Mouse (Mus musculus) testis, postnatal 14 days (tissue): ENCODE measurements around the gene Med29.

Experiments used
- DNase-seq: peaks from one replicate; pipeline ENCODE4 v3.0.0; 2021; ENCODE audit warnings: low spot score

Gene Med29

DNA sequence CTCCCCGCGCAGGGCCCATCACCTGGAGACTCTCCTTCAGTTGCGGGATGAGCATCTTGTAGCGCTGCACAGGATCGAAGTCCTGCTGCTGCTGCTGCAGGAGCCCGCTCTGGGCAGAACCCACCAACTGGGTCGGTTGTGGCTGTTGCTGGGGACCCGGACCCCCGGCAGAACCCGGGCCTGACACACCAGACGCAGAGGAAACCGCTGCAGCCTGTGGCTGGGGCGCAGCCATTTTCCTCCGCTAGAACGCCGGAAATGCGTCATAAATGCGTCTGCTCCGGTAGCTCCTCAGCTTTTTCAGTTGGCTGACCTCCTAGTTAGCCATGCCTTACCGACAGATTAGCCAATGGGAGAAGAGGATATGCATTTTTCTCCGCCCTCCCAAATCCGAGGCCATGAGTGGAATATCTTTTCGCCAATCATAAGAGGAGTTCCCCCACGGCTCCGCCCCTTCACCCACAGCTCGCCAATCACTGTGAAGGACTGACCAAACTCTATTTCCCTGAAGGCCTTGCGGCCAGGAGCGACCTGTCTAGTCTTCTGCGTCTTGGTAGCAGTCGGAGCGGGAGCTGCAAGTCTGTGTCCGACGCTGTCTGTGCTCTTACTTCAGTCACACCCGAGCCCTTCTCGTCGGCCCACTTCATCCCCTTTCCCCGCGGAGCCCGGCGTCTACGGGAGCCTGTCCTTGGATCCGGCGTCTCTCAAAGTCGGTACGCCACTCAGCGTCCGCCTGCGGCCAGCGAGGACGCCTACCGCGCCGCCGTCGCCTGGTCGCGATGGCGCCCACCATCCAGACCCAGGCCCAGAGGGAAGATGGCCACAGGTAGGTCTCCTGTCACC, at the start of gene Med29, which contains the start of gene Paf1:
TSS of gene Med29 (minus strand) at position 280 of the 843 bp plus-strand sequence.
TSS of gene Paf1 (plus strand) at position 523 of the 843 bp plus-strand sequence.
- DNase-seq = peak; percentile 99

DNA sequence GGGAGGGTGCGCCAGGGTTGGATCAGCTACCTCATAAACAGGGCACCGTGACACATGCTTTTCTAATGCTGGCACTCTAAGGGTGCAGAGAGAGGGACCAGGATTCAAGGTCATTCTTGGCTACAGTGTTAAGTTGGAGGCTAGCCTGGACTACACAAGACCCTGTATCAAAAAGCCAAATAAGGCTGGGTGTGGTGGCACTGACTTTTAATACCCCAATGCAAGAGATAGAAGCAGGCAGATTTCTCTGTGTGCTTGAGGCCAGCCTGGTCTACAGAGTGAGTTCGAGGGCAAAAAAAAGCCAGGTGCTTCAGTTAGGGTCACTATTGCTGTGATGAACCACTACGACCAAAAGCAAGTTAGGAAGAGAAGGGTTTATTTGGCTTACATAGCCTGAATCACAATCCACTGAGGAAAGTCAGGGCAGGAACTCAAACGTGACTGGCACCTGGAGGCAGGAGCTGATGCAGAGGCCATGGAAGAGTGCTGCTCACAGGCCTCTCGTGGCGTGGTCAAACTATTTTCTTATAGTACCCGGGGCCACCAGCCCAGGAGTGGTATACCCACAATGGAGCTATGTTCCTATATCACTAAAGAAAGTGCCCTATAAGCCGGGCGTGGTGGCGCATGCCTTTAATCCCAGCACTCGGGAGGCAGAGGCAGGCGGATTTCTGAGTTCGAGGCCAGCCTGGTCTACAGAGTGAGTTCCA, 49.4 kb upstream of the Med29 start:
- DNase-seq = no peak

DNA sequence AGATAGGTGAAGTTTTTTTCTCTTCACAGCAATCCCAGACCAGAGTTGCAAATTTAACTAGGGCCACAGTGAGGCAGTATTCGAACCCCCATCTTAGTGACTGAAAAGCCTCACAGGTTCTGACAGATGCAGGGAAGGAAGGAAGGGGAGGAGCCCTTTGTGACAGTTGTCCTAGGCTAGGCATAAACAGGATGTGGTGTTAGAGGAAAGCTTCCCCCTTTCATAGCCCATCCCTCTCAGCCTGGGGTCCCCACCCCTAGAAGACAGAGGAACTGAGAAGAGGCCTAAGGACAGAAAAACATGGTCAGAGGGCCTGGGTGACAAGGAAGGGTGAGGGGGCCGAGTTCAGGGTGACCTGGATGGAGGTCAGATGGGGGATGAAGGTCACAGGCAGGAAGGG, 48.2 kb upstream of the Med29 start:
- DNase-seq = no peak

DNA sequence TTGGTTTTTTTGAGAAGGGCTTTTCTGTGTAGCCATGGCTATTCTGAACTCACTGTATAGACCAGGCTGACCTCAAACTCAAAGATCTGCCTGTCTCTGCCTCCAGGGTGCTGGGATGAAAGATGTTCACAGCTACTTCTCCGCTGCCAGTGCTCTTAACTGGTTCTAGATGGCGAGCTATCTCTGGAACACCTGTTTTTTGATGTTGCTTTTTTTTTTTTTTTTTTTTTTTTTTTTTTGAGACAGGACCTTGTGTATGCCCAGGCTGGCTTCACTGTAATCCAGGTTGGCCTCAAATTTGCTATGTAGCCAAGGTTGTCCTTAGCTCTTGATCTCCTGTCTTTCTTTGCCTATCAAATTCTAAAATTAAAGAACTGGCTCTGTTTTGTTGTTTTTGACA, 46.3 kb upstream of the Med29 start:
- no peak for DNase-seq

DNA sequence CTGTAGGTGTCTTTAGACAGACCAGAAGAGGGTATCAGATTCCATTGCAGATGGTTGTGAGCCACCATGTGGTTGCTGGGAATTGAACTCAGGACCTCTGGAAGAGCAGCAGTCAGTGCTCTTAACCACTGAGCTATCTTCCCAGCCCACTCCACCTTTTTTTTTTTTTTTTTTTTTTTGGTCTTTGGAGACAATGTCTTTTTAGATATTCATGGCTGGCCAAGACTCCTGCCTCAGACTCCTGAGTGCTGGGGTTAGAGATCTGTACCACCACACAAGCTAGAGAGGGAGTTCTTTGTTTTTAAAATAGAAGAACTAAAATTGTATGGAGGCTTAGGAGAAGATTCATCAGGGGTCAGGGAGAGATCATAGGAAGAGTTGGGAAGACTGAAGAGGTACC, 45.5 kb upstream of the Med29 start:
- no peak for DNase-seq

DNA sequence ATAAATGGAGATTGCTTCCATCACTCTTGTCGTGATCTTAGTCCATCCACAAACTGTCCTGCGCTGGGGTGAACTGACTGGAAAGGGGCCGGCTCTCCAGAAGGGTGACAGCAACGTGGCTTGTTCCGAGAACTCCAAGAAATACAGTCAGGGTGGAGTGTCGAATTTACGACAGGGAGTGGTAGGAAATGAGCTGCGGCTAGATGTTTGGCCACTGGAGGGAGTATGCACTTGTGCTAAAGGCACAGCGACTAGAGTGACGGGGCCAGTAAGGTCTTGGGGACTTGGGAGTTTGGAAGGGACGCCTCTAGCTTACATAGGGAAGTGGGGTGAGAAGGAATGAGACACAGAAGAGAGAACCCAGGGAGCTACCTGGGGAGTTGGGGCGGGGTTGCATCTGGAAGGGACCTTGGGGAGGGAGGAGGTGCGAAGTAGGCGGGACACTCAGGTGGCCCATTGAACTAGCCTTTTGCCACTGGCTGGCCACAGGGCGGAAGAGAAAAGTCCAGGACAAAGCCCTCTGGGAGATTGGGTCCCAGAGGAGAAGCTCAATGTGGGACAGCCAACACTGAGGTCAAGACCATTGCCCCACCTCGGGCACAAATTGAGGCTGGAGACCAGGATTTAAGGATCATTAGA, 44.5 kb upstream of the Med29 start, which contains the start of gene Gmfg:
TSS of gene Gmfg (plus strand) at position 516 of the 639 bp plus-strand sequence.
- DNase-seq = peak; percentile 77

DNA sequence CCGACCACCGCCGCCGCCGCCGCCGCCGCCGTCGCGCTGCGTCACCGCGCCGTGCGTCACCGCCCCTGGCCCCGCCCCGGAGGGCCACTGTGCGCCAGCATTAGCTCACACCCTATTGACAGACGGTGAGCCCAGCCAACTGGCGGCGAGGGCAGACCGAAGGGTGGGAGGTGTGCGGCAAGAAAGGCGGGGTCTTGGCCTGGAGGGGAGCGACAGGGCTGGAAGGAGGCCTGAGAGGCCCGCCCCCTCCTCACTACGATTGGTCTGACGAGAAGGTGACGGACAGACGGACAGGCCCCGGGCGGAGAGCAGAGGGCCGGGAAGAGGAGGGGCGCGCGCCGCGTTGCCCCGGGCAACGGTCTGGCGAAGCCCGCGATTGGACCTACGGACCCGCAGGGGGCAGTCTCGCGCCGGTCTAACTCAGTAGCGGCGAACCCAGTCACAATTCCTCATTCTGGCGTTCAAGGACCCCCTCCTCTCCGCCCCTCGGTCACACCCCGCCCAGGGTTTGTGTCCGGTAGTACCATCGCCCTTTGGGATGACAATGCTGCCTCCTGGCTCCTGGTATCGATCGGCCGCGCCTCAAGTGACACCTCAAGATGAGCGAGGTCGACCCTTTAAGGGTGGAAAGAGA, 43.9 kb upstream of the Med29 start:
- DNase-seq = peak; percentile 100

DNA sequence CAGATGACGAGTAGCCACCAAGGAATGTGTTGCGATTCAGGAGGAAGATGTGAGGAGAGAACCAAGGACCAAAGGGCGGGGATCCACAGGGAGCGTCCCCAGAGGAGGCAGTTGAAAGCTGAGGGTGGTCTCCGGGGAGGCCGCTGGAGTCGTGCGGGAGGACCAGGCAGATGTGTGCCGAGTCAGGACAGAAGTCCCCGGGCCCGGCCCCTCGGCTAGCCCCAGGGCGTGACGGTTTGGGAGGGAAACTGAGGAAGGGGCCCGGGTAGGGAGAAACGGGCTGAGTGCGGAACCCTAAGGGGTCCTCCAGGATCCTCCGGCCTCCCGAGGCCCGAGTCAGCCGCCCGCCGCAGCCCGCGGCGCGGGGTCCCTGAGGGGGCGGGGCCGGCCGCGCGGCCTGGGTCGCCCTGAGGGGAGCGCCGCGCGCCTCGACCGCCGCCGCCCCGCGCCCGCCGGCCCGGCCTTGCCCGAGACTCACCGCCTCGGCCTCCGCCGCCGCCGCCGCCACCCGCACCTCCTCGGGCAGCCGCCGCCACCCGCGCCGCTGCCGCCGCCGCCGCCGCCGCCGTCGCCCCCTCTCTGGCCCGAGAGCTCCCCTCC, 43.3 kb upstream of the Med29 start:
- DNase-seq = peak; percentile 74

DNA sequence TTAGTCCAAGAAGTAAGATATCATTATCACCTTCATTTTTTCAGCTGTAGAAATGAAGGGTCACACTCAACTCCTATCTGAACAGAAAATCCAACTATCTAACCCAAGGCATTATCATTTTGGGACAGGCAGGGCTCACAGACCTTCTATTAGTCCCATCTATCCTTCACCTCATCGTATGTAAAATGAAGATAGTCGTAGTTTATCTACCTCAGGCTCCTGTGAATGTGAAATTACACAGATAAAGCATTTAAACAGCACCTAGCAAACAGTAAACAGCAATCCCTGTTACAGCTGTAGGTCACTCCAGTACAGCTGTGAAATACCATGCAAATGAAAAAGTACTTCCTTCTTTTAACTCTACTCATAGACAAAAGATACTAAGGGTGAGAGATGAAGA, 39.7 kb upstream of the Med29 start:
- no peak for DNase-seq

DNA sequence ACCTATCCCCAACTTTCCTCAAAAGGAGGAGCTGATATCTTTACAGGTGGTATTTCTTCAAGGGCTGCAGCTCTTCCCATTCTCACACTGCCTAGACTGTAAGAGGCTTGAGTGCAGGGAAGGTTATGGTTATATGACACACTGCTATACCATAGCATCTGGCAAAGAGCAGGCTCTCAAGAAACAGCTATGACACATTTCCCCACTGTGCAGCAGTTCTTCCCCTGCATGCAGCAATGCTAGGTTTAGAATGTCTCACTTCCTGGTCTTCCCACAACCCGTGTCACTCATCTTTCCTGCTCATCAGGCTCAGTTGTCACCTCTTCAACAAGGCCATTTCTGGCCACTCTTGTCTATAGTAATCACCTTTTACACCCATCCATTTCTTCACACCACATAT, 38.0 kb upstream of the Med29 start:
- no peak for DNase-seq

DNA sequence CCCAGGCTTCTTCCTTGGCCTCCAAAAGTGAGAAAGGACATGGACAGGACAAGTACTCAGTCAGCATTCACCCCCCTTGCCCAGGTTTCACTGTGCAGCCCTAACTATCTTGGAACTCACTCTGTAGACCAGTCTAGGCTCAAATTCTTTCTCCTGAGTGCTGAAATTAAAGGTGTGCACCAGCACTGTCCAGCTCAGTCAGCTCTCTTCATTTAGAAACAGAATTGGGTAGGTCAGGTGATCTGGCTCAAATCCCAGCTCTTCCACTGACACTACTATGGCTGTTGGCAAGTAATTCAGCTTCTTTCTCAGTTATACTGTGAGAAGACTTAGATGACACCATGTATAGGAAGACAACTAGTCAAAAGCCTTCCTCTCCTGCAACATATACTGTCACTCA, 35.2 kb upstream of the Med29 start:
- no peak for DNase-seq

DNA sequence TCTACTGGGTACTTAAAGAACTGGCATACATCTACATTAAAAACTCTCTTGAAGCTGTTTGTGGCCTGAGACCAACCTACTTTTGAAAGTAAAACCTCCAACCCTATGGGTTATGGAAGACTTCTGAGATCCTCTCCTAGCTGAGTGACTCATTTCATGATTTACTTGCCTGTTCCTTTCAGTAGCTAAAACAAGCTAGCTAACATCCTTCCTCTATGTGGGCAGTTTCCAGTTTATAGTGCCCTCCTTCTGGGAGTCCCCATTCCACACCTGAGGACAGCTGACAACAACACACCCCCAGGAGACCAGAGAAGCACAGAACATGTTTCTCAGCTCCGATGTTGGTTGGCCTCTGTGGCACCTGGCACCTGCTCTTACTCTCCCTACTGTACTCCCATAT, 30.5 kb upstream of the Med29 start:
- DNase-seq = no peak

DNA sequence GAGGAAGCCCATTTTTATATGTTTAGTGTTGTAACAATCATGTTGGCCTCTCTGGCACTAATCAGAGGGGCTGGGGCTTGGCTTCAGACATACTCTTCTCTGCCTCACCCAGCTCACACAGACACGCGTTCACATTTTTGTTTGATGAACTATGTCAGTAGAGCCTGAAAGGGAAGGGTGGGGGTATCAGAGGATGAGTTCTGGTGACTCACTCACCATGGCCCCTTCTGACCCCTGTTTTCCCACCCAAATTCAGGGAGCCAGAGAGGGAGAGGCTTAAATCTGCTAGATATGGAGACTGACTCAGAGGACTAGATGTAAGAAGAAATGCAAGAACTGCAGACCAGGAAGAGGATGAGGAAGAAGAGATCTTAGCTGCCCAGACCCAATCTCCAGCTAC, 26.9 kb upstream of the Med29 start:
- DNase-seq = no peak

DNA sequence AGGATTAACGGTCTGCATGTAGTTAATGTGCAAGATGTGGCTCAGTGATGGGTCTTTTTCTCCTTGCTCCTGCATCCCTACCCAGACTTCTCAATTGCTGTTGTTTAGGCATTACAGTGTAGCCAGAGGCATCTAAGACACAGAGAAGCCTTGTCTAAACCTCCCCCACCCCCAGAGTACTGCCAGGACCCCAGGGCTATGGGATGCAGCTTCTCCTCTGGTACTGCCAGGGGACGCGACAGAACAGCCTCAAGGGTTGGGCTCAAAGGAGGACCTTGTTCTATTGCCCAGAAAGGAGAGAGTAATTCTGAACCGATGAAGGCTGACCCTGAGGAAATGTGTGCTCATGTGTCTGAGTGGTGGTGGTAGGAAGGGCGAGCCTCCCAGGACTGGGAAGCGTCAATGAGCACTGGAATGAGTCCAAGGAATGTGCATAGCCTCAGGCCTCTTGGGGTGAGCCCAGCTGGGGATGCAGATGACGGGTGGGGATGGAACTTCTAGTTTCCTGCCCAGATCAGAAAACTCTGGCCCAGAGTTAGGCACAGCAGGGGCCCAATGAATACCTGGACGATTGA, 25.7 kb upstream of the Med29 start:
- DNase-seq = peak; percentile 72

DNA sequence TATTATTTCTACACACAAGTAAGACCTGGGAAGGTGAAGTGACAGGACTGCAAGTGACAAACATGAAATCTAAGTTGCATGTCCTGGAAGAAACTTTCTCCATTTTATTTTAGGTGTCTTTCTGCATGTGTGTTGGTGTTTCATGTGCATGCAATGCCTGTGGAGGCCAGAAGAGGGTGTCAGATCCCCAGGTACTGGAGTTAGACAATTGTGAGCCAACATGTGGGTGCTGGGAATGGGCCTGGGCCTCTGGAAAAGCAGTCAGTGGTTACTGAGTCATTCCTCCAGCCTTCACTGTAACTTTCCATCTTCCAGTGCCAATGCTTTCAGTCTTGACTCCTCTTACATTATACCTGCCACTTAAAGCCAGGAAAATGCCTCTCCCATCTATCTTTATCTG, 24.9 kb upstream of the Med29 start:
- DNase-seq = no peak

DNA sequence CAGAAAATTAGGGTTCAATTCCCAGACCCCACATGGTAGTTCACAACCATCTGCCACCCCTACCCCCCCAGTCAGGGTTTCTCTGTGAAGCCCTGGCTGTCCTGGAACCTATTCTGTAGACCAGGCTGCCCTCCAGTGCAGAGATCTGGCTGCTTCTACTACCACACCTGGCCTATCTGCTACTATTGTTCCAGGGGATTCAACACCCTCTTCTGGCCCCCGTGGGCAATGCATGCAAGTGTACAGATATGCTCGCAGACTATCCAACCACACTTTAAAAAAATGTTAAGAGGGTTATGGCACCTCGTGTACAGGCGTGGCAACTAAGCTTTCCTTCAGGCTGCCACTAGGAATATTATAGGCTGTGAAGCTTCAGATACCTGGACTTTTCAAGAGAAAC, 20.3 kb upstream of the Med29 start:
- no peak for DNase-seq

DNA sequence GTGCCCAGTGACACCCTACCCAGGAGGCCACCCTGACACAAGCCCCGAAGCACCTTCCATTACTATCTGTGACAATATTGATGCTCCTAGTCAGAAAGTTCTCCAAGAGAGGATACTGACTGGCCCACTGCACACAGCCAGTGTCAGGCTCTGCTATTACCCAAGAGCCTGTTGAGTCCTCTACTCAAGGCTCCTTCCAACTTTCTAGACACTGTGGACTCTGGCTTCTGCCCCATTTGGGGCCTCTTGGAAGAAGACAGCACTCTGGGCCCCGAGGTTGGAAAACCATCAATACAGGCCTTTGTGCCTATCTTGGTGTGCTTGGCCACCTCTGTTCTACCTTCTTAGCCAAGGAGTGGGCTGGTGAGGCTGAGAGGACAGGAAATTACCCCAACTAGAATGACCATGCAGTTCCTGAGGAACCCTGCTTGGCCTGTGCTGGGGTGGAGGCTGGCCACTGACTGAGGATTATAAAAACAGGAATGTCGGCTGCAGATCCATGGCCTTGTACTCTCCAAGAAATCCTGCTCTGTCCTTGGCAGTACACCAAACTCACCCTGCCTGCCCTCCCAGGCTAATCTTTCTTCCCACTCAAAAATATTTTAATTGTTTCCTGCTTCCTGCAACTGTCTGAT, 18.4 kb upstream of the Med29 start:
- DNase-seq = peak; percentile 84

DNA sequence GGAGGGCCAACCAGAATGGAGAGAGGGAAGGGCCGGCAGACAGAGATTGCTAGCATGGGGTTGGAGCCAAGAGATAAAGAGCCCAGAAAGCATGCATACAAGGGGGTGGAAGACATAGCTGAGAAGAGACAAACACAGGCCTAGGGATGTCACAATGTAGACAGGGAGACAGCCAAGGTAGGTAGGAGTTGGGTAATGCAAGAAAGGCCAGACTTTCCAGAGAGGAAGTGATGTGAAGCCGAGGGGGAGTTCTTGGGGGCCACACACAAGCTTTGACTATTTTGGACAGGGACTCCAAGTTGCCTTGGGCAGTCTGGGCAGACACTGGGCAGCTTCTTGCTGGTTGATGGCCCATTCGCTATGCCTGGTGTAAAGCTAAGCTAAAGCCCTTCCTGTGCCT, 9.4 kb upstream of the Med29 start:
- no peak for DNase-seq

DNA sequence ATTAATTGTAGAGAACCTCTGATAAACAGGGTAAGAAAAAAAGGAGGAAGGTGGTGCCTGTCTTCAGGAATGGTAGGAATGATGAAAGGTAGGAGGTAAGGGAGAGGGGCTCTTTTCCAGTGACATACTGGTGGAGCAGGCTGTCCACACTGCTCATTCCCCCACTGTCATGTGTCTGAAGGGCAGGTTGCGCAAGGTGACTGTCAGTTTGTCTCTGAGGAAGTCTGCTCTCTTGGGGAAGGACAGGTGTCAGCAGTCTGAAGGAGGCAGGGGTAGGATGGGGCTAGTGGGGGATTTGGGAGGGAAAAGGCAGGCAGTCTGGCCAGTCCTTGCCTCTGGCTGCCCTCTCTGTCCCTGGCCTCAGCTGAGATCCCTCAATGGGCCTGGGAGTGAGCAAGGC, 8.5 kb upstream of the Med29 start:
- no peak for DNase-seq

DNA sequence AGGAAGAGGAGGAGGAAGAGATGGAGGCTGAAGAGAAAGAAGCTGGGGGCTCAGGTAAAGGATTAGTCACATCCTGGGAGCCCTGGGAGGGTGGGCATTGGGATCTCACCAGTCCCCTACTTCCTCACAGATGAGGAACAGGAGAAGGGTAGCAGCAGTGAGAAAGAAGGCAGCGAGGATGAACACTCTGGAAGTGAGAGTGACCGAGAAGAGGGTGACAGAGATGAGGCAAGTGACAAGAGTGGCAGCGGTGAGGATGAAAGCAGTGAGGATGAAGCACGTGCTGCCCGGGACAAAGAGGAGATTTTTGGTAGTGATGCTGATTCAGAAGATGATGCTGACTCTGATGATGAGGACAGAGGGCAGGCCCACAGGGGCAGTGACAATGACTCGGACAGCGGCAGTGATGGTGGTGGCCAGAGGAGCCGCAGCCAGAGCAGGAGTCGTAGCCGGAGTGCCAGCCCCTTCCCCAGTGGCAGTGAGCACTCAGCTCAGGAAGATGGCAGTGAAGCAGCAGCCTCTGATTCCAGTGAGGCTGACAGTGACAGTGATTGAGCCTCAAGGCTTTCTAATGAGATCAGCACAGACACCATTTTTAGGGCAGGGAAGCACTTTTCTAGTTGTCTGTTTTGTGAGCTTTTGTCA, 6.3 kb upstream of the Med29 start:
- peak; percentile 5 for DNase-seq

DNA sequence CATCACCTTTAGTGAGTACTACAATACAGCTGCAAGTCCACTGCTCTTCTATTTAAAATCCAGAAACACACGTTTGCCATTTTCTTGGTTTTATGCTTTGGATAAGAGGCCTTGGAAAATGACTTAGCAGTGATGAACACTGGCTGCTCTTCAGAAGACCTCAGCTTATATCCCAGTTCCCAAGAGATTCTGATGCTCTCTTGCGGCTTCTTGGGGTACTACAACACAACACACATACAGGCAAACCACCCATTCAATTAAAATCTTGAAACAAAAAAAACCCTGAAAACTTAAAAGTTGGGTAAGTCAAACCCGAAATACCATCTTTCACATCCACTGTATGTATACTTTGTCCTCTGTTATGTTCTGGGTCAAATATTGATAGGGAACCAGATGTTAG, 5.5 kb upstream of the Med29 start:
- peak; percentile 3 for DNase-seq
